ENCODE assay signal across 9 mouse cellular contexts in genomic region chr2:49719854-49720253, GRCm38 (mm10).
DNase-seq lines count a peak whose midpoint lies in the region; ATAC-seq and TF ChIP-seq lines count a peak whose summit lies in the region.
"Had no signal": no experiment of that assay in that cellular context is flagged by ENCODE, and none has a peak within 500 bp of the region (broad histone marks: within the 10 kb centered on the region; RNA-seq: fewer than 3 reads in every experiment).

No protein-coding gene starts in this region.

- H3K36me3 ChIP-seq in forebrain, postnatal 0 days (ENCODE audit: insufficient read depth) = peaks cover 36% of the 10 kb centered on the region
- peaks cover 31% of the 10 kb centered on the region for H3K36me3 ChIP-seq in midbrain, embryonic 12.5 days

- 0 out of 2 replicates have a peak overlapping the region, but pooled peaks have one; percentile 11 for H3K4me2 ChIP-seq in forebrain, postnatal 0 days (ENCODE audit: low read depth)
- H3K4me2 ChIP-seq in midbrain, embryonic 12.5 days (replicated peaks) = peak overlapping the region; percentile 31

- H3K27me3 ChIP-seq in forebrain, postnatal 0 days (ENCODE audit: insufficient read depth, low read length) = no peaks in the 10 kb centered on the region
- H3K27me3 ChIP-seq in midbrain, embryonic 12.5 days = no peaks in the 10 kb centered on the region

- H3K27ac ChIP-seq in forebrain, postnatal 0 days (ENCODE audit: low read depth, low read length) = 0 out of 2 replicates have a peak overlapping the region, but pooled peaks have one; percentile 62
- peak overlapping the region; percentile 87 for H3K27ac ChIP-seq in midbrain, embryonic 12.5 days (replicated peaks)
- H3K27ac ChIP-seq: liver, embryonic 14.5 days had no signal

- no peak for DNase-seq in frontal cortex, postnatal 10 days (ENCODE audit: low spot score in 2 of 2)
- peak; percentile 48 for DNase-seq in Muller cell, postnatal 12 days (ENCODE audit: inconsistent ontology term)
- DNase-seq in forebrain, postnatal 0 days = peak; percentile 24
- DNase-seq in layer of hippocampus, adult 9-11 months = no peak
- DNase-seq in thymus, postnatal 4 days = no peak
- no peak for DNase-seq in thymus, postnatal 36 days

- ATAC-seq in frontal cortex, adult (ENCODE audit: low TSS enrichment) = peak; percentile 14
- ATAC-seq in forebrain, postnatal 0 days = peak; percentile 60
- peak; percentile 50 for ATAC-seq in midbrain, embryonic 12.5 days (ENCODE audit: low FRiP score, low read depth)

- no peak overlapping the region for H3K9ac ChIP-seq in forebrain, postnatal 0 days
- H3K9ac ChIP-seq in midbrain, embryonic 12.5 days (replicated peaks) = 0 out of 2 replicates have a peak overlapping the region, but pooled peaks have one; percentile 7
- H3K9ac ChIP-seq: liver, embryonic 14.5 days had no signal

- H3K4me1 ChIP-seq in forebrain, postnatal 0 days (ENCODE audit: insufficient read depth) = peaks cover 13% of the 10 kb centered on the region; the same call in 1 of the 2 replicates
- H3K4me1 ChIP-seq in midbrain, embryonic 12.5 days = peaks cover 59% of the 10 kb centered on the region

- no peak overlapping the region for H3K4me3 ChIP-seq in forebrain, postnatal 0 days (ENCODE audit: low read depth, low read length)
- no peak overlapping the region for H3K4me3 ChIP-seq in midbrain, embryonic 12.5 days

- no peaks in the 10 kb centered on the region for H3K9me3 ChIP-seq in forebrain, postnatal 0 days (ENCODE audit: low read length)
- no peaks in the 10 kb centered on the region for H3K9me3 ChIP-seq in midbrain, embryonic 12.5 days

- WGBS in forebrain, postnatal 0 days = 5% methylated on average over 6 of the region's 6 CpGs
- 5% methylated on average over 6 of the region's 6 CpGs for WGBS in midbrain, embryonic 12.5 days

- no peak for TF ChIP-seq CTCF in forebrain, postnatal 0 days (IDR thresholded peaks at IDR 0.05; ENCODE audit: low read depth)

Comparison
In these comparisons a context has a peak if more than half of its experiments do, and no peak if none do; other contexts are left out.
1. DNase-seq: peak in Muller cell, postnatal 12 days (single experiment) and forebrain, postnatal 0 days (single experiment); none in frontal cortex, postnatal 10 days (0 of 2), layer of hippocampus, adult 9-11 months (single experiment), thymus, postnatal 4 days (single experiment) and thymus, postnatal 36 days (0 of 2).
2. Peak in every context shown above with its lines, with median percentiles within 50 percentile points of each other: ATAC-seq.